Mouse (Mus musculus) layer of hippocampus, adult 8-10 months (tissue): ENCODE measurements at regions not wholly inside any gene's neighbourhood (a gene's known extent, or its start where the extent isn't known, plus 50 kb on each side); places are given as distances from the start of the nearest gene placed in this dataset.

ENCODE experiments used
- DNase-seq, 2 experiments: peaks; one replicate each; pipeline ENCODE4 v3.0.0; 2022; ENCODE audit warnings: low spot score in 2 of 2

DNA sequence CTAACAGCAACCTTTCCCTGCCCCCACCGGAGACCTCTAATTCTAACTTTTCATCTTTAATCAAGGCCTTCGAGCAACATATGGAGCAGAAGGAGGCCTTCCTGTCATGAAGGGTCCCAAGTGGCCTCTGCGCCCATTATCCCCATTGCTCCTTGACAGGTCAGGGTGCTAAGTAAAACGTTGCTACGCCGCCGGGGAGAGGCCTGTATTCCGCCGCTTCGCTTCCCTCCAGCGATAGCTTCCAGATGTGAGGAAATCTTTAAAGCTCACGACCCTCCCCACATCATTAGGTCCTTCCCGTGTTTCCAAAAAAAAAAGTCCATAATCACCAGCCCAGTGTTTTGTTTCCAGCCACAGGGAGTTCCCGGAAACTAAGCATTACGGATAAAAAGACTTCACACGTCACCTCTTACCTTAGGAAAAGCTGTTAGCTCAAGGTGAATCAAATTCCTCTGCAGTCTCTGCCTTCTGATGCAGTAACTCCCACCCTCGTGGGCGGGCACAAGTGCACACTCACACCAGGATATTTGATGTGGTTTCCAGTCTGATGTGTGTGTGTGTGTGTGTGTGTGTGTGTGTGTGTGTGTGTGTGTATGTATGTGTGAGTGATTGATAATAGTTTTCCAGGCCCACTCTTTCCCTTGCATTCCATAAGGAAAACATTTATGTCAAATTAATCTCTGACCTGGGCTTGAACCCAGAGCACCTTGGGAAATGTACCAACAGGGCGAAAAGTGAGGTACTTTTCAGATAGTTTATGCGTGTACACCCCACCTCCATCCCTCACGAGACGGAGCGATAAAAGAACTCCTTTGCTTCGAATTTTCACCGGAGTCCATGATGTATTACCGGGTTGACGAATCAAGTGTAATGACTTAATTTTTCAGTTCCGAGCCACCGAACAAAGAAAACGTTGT lies 107.5 kb downstream of the Gm45692 start:
- no peak for DNase-seq

- DNase-seq = no peak
Observed at GRCm38 (mm10) chr8:26227529-26227895, 108.2 kb downstream of the Gm45692 start.

DNA sequence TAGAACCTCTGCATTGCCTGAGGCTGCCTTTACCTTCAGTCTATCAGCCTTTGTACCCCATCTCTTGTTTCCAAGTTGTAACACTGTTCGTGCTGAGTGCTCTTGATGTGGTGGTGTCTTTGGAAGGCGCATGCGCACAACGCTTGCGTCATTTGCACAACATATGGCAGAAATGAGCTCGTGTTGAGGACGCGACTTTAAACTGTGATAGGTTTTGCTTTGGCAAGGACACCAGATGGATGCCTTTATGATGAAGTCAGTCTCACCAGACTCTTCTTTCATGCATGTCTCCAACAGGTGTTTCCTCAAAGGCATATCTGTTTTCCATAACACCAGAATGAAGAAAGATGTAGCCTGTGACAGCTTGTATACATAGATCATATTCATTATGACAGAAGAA lies 110.2 kb downstream of the Gm45692 start:
- no peak for DNase-seq

DNA sequence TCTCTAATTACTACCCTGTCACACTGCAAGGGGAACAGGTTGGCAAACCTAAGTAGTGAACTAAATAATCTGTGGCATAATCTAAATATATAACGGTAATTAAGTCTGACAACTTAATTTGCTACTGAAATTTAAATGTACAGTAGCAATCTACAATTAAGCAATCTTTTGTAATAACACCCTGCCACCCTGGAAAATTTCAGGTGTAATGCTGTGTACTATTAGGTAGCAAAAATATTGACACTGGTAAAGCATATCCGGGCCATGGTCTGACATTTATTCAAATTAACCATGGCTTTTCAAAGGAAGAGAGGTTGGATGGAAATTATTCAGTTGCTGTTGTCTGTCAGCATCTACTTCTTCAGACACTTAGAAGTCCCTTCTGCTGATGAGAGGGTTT lies 119.7 kb downstream of the Gm45692 start:
- DNase-seq = no peak

- no peak for DNase-seq
Observed at GRCm38 (mm10) chr8:26239604-26240003, 120.3 kb downstream of the Gm45692 start.

- no peak for DNase-seq
Observed at GRCm38 (mm10) chr8:26243743-26244142, 124.4 kb downstream of the Gm45692 start.

DNA sequence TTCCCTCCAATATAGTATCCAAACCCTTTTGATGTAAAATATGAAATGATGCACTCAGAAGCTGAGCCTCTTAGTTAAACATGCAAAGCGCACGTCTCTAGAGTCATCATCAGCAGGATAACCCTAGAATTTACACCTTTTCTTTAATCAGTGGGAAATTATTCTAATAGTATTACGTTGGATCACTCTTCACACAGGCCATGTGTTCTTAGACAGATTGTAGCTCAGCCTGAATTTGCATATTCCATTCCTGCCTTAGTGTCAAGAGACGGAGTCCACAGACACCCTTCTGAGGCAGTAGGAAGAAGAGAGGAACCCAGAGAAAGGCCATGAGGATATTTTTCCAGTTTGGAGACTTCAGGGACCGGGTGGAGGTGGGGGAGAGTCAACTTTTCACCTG lies 125.0 kb downstream of the Gm45692 start:
- DNase-seq = no peak

DNA sequence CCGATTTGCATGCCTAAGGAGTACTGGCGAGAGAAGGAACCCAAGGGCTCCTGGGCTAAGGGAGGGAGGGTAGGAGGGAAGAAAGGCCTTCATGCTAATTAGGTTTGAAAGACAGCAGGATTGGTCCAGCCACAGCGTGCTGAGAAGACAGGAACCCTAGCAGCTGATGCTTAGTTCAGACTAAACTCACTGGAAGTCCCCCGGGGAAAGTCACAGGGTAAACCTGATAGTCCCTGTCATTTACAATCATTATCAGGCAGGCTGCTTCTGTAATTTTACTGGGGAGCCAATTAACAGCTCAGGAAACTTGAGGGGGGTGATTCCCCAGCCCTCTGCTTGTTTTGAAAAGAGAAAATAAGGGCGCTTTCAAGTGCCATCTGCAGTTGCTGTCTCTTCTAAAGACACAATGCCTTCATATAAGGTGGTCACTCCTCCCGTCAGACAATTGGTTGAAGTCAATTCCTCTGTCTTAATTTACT lies 135.9 kb downstream of the Gm45692 start:
- DNase-seq = no peak

DNA sequence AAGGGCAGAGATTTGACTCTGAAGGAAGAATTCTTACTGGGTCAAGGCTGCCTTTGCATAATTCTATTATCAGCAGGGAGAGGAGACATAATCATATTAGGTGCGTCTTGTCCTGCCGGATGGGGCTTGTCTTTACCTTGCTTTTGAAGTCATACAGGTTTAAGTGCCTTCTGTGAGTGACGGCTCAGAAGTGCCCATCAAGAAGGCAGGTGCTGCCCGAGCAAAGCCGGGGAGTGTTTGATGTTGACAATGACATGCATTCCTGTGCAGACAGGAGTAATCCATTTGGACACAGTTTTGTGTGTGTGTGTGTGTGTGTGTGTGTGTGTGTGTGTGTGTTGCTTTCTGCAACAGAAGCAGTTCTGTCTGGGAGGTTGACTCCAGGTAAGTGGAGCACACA lies 141.0 kb downstream of the Gm45692 start:
- no peak for DNase-seq

DNA sequence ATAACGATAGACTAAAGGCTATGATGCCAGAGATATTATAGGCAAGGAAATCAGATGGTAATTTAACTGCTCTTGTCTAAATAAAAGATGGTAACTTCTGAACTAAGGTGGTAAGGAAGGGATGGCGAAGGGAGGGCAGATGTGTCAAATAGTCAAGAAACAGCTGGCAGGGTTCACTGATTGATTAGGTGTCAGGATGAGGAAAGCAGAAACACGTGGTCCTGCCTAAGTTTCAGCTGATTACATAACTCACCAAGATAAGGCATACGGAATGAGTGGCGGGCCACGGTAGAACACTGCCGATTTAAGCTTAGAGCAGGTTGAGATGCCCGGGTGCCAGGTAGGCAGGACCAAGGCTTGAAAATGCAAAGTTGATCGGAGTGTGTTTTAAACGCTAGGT lies 143.2 kb downstream of the Gm45692 start:
- no peak for DNase-seq

GRCm38 (mm10) chr8:26264869-26265321 lies 145.6 kb downstream of the Gm45692 start:
- no peak for DNase-seq

DNA sequence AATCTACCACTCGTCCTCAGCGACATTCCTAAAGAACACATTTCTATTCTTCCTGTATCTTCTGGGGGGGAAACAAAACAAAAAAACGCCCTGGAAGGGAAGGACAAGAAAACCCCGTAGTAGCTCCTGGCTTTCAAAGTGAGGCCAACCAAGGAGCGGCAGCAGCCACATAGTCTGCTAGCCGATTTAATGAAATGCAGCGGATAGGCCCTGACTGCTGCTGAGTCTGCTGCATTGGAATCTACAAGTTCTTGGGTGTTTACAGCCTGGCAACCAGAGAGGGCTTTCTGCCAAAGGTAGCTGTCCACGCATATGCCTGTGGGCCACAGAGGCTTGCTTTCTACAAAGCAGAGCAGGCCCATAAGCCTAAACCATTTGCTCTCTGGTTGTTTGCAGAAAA lies 146.0 kb downstream of the Gm45692 start:
- no peak for DNase-seq

DNA sequence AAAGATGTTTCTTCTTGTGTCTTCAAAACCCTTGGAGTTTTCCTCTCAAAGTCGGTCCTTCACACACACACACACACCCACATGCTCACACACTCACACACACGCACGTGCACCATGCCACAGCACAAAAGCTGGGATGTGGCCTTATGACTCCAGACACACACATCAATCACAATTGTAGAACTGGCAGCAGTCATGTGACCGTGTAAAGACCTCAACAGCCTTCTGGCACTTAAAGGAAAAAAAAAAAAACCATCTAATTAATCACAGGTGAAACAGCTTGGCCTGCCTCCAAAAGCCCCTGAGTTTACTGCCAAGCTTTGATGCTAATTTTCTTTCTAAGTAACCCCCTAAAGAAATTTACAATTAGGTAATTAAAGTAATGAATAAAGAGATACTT lies 147.1 kb downstream of the Gm45692 start:
- no peak for DNase-seq

- DNase-seq = no peak
Observed at GRCm38 (mm10) chr8:26267569-26267968, 148.2 kb downstream of the Gm45692 start.

DNA sequence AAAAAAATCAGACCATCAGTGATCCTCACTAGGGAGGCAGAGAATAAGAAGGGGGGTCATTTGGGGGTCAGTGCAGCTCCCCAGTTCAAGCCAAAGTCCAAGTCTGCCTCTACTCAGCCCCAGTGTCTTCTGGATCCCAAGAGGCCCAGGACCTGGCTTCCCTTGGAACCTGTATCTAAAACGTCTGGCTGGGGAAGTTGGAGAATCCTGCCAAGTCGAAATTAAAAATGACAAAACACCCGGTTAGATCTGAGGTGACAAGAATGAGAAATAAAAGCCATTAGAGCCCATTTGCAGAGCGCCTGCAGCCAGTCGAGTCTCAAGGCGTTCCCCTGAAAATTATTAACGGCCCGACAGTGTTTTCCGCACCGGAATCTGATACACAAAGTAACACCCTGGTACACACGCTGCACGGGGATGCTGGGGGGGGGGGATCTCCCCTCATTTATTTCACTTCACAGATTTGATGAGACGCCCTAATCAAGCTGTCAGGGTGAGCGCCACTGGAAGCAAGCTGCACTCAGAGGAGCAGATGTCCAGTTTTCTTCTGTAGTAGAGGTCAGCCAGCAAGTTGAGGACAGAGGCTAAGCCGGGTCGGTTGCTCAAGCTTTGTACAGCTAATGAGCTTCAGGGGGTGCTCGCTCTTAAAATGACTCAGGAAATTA lies 149.5 kb downstream of the Gm45692 start:
- DNase-seq = no peak

DNA sequence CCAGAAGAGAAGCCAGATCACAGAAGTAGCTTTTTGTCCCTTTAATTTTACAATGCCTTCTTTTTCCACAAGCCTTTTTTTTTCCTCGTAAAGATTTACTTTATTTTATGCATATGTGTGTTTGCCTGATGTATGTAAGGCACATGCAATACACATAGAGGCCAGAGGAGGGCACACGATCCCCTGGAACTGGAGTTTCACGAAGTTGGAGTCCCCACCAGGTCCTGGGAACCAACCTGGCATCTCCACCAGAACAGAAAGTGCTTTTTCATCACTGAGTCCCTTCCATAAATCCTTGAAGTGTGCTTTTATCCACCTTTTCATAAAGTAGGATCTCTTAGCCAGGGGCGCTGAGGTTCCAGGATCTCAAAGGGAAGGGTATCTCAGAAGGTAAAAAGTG lies 152.8 kb downstream of the Gm45692 start:
- DNase-seq = no peak

- no peak for DNase-seq
Observed at GRCm38 (mm10) chr8:26272675-26273414, 153.5 kb downstream of the Gm45692 start.

GRCm38 (mm10) chr8:26273415-26273760 lies 154.1 kb downstream of the Gm45692 start:
- no peak for DNase-seq

- no peak for DNase-seq
Observed at GRCm38 (mm10) chr8:26273792-26274191, 154.5 kb downstream of the Gm45692 start.

GRCm38 (mm10) chr8:26274481-26274880 lies 155.1 kb downstream of the Gm45692 start:
- DNase-seq = no peak

- DNase-seq = no peak
Observed at GRCm38 (mm10) chr8:26282156-26282935, 163.0 kb downstream of the Gm45692 start.
